Mouse (Mus musculus) lung, embryonic 14.5 days (tissue): ENCODE measurements at regions not wholly inside any gene's neighbourhood (a gene's known extent, or its start where the extent isn't known, plus 50 kb on each side); places are given as distances from the start of the nearest gene placed in this dataset.

Experiments
- ATAC-seq: fragments of 200-750 bp; cut with Nextera tagmentation; 2 replicates; pipeline ENCODE4 v1.8.0; 2017; ENCODE audit warnings: mild to moderate bottlenecking, moderate TSS enrichment, moderate library complexity; ENCODE audit not compliant: insufficient read depth
- DNase-seq: peaks from one replicate; pipeline ENCODE4 v3.0.0-alpha.2; 2015
- H3K27ac ChIP-seq: fragments of 300-500 bp; sonication (generic); 2 replicates; pipeline ENCODE4 v1.5.1; 2014; ENCODE audit warnings: low read depth, mild to moderate bottlenecking, moderate library complexity
- H3K27me3 ChIP-seq: fragments of 300-500 bp; sonication (generic); 2 replicates; pipeline ENCODE4 v1.6.1; 2014; ENCODE audit warnings: low read length, control low read depth; ENCODE audit not compliant: insufficient read depth
- H3K36me3 ChIP-seq: fragments of 300-500 bp; sonication (generic); 2 replicates; pipeline ENCODE4 v1.6.1; 2014; ENCODE audit warnings: control low read depth; ENCODE audit not compliant: insufficient read depth
- H3K4me1 ChIP-seq: fragments of 300-500 bp; sonication (generic); 2 replicates; pipeline ENCODE4 v1.6.1; 2014; ENCODE audit warnings: antibody characterized with exemption, control low read depth; ENCODE audit not compliant: insufficient read depth
- H3K4me2 ChIP-seq: fragments of 300-500 bp; sonication (generic); 2 replicates; pipeline ENCODE4 v1.6.1; 2014; ENCODE audit warnings: mild to moderate bottlenecking
- H3K4me3 ChIP-seq: fragments of 300-500 bp; sonication (generic); 2 replicates; pipeline ENCODE4 v1.5.1; 2014; ENCODE audit warnings: low read depth, low read length
- H3K9ac ChIP-seq: fragments of 300-500 bp; sonication (generic); 2 replicates; pipeline ENCODE4 v1.6.1; 2014
- H3K9me3 ChIP-seq: fragments of 300-500 bp; sonication (generic); 2 replicates; pipeline ENCODE4 v1.6.1; 2016; ENCODE audit warnings: low read depth, low read length, control low read depth
- CTCF ChIP-seq: IDR thresholded peaks from 2 replicates; pipeline ENCODE4 v1.5.1; 2016; ENCODE audit warnings: antibody characterized with exemption, low read depth
- WGBS: fragments of 180-500 bp; shearing (Covaris S2); extraction: QIAGEN DNeasy Blood & Tissue Kit; methylation state at CpG from one replicate; pipeline ENCODE4 v1.1.7; 2014; 5-methylcytosine and 5-hydroxymethylcytosine counted together

DNA sequence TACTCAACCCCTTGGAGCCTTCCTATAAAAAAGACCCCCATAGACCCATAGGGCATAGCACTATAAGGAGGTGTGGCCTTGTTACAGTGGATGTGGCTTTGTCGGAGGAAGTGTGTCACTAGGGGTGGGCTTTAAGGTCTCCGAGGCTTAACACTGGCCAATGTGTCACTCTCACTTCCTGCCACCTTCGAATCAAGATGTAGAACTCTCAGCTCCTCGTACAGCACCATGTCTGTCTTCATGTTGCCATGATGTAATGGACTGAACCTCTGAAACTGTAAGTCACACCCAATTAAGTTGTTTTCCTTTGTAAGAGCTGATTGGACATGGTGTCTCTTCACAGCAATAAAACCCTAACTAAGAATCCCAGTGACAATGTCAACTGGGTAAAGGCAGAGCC lies 69.6 kb downstream of the Psmg1 start:
- ATAC-seq (no peak), DNase-seq (no peak)
- H3K27ac ChIP-seq, result no peak overlapping the region
- no peaks in the 10 kb centered on the region for H3K9me3 ChIP-seq
- no peak for TF ChIP-seq CTCF
- no peak overlapping the region for H3K4me2 ChIP-seq
- H3K4me3 ChIP-seq, result no peak overlapping the region
- WGBS, result 61% methylated on average over 4 of the region's 4 CpGs
- no peak overlapping the region for H3K9ac ChIP-seq
- no peaks in the 10 kb centered on the region for H3K36me3 ChIP-seq
- no peaks in the 10 kb centered on the region for H3K4me1 ChIP-seq
- no peaks in the 10 kb centered on the region for H3K27me3 ChIP-seq

DNA sequence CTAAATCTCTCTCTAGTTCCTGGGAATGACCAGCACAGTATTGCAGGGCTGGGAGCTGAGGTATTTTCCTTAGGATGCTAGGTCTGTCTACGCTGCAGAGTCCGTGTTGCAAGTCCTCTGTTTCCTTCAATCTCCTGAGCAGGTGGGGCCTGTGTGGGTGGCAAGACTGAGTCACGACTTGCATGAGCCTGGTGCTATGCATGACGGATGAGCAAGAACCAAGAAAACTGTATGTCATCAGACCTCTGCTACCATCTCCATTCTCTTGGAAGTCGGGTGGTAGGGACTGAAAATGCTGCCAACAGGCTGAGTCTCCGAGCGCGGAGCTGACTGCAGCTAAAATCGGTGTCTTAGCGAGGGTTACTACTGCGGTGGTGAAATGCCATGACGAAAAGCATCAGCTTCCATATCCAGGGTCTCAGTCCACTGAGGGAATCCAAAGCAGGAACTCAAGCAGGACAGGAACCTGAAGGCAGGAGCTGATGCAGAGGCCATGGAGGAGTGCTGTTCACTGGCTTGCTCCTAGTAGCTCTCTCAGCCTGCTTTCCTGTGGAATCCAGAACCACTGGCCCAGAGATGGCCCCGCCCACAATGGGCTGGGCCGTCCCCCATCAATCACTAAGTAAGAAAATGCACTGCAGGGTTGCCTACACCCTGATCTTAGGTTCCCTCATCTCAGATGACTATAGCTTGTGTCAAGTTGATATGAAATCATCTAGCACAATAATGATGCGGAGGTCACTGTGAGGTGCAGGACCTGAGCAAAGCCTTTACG lies 71.9 kb downstream of the Psmg1 start:
- WGBS, result 91% methylated on average over 16 of the region's 16 CpGs
- H3K36me3 ChIP-seq, result no peaks in the 10 kb centered on the region
- H3K4me2 ChIP-seq, result no peak overlapping the region
- H3K27me3 ChIP-seq, result no peaks in the 10 kb centered on the region
- H3K4me1 ChIP-seq, result no peaks in the 10 kb centered on the region
- no peak for DNase-seq
- no peak overlapping the region for H3K9ac ChIP-seq
- no peak overlapping the region for H3K4me3 ChIP-seq
- TF ChIP-seq CTCF, result no peak
- H3K27ac ChIP-seq, result no peak overlapping the region
- H3K9me3 ChIP-seq, result no peaks in the 10 kb centered on the region
- ATAC-seq, result no peak

DNA sequence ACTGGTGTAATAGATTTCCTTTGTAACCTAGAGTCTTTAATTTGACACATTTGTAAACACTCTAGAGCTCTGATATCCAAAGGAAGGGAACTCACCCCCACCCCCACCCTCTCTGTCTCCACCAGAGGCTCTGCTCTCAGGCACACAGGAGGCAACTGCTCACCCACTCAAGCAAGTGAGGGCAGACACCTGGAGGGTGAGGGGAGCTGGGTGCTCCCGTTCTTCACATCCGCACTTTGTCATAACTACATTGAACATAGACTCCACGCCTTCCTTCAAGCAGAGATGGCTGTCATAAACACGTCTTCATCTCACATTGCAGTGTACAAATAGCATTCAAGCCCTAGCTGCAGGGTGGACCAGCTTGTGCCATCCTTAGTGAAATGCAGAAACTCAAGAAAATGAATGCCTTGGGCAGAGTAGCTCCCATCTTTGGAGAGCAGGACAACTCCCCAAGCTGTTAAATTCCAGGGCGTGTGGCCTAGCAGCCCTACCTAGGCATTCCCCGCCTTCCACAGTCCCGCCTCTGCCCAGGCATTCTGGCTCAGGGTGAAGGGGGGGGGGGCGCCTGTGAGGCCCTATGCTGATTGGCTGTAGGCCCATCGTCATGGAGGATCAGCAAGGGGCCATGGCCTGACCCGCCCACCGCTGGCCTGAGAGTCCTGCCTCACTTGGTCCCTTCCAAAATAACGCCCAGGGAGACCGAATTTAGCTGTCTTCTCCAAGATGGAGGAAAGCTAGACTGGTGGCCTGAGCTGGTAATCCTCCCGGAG lies 72.9 kb downstream of the Psmg1 start:
- Histone ChIP-seq H3K4me2 (no peak overlapping the region), H3K4me3 (no peak overlapping the region), H3K27me3 (no peaks in the 10 kb centered on the region), H3K4me1 (no peaks in the 10 kb centered on the region), H3K36me3 (no peaks in the 10 kb centered on the region), H3K9ac (no peak overlapping the region), H3K27ac (no peak overlapping the region), H3K9me3 (no peaks in the 10 kb centered on the region)
- TF ChIP-seq CTCF, result no peak
- no peak for DNase-seq
- ATAC-seq, result no peak
- 62% methylated on average over 14 of the region's 14 CpGs for WGBS

GRCm38 (mm10) chr16:95913879-95914278 lies 76.9 kb downstream of the Psmg1 start:
- H3K36me3 ChIP-seq, result no peaks in the 10 kb centered on the region
- no peak overlapping the region for H3K27ac ChIP-seq
- DNase-seq (no peak), ATAC-seq (no peak)
- WGBS, result 74% methylated on average over 5 of the region's 5 CpGs
- H3K27me3 ChIP-seq, result no peaks in the 10 kb centered on the region
- H3K4me2 ChIP-seq, result no peak overlapping the region
- no peaks in the 10 kb centered on the region for H3K9me3 ChIP-seq
- no peak overlapping the region for H3K4me3 ChIP-seq
- no peak for TF ChIP-seq CTCF
- H3K9ac ChIP-seq, result no peak overlapping the region
- H3K4me1 ChIP-seq, result no peaks in the 10 kb centered on the region

GRCm38 (mm10) chr16:95904531-95905165 lies 86.1 kb downstream of the Psmg1 start:
- Histone ChIP-seq H3K27me3 (no peaks in the 10 kb centered on the region), H3K9me3 (no peaks in the 10 kb centered on the region), H3K4me3 (no peak overlapping the region), H3K9ac (no peak overlapping the region), H3K36me3 (no peaks in the 10 kb centered on the region), H3K27ac (no peak overlapping the region), H3K4me2 (no peak overlapping the region), H3K4me1 (no peaks in the 10 kb centered on the region)
- no peak for DNase-seq
- TF ChIP-seq CTCF, result no peak
- 53% methylated on average over 6 of the region's 6 CpGs for WGBS
- ATAC-seq, result no peak

DNA sequence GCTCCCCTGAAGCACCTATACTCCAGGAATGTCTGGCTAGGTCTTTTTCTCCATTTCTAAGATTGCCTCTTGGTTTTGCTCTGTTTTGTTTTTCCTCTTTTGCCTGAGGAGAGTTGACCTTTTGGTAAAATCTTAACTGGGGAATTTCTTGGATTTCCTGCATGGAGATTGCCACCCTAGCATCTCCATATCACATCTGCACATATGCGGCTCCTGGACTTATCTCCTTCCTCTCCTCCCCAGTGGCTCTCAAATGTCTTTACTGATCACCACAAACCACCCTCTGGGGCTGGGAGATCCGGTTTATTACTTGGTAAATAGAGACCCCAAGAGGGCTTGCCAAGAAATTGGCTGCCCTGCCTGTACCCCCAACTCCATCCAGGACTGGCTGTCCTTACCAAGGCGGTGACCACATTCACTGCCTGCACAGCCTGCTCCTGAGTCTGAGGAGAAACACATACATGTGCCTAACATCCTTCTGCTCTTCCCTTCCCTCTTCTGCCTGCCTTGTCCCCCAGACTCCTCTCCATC lies 87.3 kb downstream of the Psmg1 start:
- no peak overlapping the region for H3K27ac ChIP-seq
- no peak for ATAC-seq
- no peaks in the 10 kb centered on the region for H3K9me3 ChIP-seq
- no peaks in the 10 kb centered on the region for H3K27me3 ChIP-seq
- H3K4me2 ChIP-seq, result no peak overlapping the region
- WGBS, result 50% methylated on average over 3 of the region's 3 CpGs
- H3K4me3 ChIP-seq, result no peak overlapping the region
- H3K36me3 ChIP-seq, result no peaks in the 10 kb centered on the region
- TF ChIP-seq CTCF, result peak; percentile 4; the same call in 1 of the 2 replicates
- DNase-seq, result peak; percentile 40
- no peaks in the 10 kb centered on the region for H3K4me1 ChIP-seq
- H3K9ac ChIP-seq, result no peak overlapping the region

GRCm38 (mm10) chr16:95902177-95902576 lies 88.6 kb downstream of the Psmg1 start:
- WGBS, result 65% methylated on average over 1 of the region's 1 CpGs
- TF ChIP-seq CTCF, result no peak

More at GRCm38 (mm10) chr16:95902177-95902576, 88.6 kb downstream of the Psmg1 start:
- Histone ChIP-seq H3K4me1 (no peaks in the 10 kb centered on the region), H3K27me3 (no peaks in the 10 kb centered on the region), H3K9me3 (no peaks in the 10 kb centered on the region), H3K4me3 (no peak overlapping the region), H3K9ac (no peak overlapping the region), H3K36me3 (no peaks in the 10 kb centered on the region), H3K27ac (no peak overlapping the region), H3K4me2 (no peak overlapping the region)
- ATAC-seq, result no peak
- no peak for DNase-seq
